Mouse (Mus musculus) urinary bladder, adult 2 months (tissue): ENCODE results near the gene Donson. TPM values are rescaled to one million over a fixed set of nuclear protein-coding genes. Genes with fewer than 3 reads are reported as not detected.

Experiments
- DNase-seq: peaks from one replicate; pipeline ENCODE4 v3.0.0; 2022; ENCODE audit warnings: low spot score
- polyA plus RNA-seq: library from polyadenylated mRNA; depleted of rRNA; stranded (reverse); fragments of >200 nt; gene quantifications from 2 replicates; pipeline ENCODE4 v1.2.3, GENCODE M21; 2012; rRNA removed

Gene Donson
- polyA plus RNA-seq, 1 experiment: 13.6 TPM

DNA sequence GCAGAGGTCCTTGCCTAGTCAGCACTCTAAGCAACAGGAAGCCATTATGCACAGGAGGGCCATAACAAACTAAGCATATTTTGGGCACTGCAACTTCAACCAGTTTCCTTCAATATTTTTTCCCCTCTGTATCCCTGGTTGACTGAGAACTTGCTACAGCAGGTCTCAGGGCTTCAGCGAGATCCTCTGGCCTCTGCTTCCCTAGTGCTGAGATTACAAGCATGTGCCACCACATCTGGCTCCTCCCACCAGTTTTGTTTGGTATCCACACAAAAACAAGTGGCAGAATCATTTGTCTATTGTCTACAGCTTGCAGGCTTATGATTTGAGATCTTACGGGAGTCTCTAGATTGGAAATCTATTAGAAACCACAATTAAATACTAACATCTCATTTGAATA, 43.7 kb downstream of the Donson start:
- DNase-seq: no peak

DNA sequence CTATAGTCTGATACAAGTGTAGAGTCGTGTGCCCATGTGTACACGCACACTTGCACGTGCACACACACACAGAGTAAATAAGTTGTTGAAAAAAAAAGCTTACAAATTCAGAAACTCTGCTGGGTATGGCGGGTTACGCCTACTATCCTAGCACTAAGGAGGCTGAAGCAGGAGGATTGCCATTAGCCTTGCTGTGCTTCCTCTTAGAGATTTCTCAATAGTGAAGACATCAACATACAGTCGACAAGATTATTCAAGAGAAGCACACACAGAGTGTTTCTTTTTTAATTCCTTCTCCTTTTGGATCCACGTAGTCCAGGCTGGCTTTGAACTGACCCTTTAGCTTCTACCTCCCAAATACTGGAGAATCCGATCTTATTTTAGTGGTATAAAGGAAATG, 48.4 kb downstream of the Donson start:
- no peak for DNase-seq

DNA sequence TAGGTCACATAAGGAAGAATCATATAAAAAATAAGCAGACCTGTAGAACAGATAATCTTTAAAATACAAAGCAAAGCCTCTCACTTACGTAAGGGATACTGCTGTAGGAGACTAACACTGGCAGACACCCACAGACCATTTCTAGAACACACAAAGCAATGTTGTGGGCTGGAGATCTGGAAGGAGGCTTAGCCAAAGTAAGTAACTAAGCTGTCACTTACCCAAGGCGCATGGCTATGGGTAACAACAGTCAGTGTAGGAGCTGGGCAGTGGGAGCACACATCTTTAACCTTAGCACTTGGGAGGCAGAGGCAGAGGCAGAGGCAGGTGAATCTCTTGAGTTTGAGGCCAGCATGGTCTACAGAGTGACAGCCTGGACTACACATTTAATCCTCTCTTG, 48.9 kb downstream of the Donson start:
- no peak for DNase-seq

DNA sequence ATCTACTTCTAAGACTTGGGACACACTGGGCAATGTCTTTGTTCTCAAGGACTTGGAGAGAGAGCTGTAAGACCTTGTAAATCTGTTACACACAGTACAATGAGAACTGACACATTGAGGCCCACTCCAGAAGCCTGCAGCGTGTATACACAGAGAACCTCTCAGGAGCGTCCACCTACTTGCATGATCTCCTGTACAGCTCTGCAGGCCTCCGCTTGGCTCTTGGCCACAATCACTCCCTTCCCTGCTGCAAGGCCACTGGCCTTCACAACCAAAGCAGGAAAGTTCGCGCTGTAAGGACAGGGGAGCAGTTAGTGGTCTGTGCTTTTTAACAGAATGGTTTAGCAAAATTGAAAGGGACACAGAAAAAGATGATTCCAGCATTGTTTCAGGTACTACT, 49.4 kb downstream of the Donson start:
- DNase-seq: no peak

DNA sequence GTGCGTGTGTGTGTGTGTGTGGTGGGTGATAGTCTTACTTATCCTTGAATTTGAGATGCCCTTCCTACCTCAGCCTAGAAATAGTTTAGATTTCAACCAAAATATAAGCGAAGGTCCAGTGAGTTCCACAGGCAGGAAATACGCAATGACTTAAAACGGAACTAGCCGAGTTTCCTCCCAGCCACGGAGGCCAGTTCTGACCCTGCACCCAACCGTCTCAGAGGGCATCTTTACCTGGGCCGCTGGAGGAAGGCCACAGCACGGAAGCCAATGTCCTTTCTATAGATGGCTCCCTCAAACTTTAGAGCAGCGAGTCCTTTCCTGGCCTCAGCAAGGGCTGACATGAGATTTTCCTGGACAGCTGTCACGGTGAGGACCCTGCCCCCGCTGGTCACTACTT, 54.9 kb downstream of the Donson start:
- no peak for DNase-seq

DNA sequence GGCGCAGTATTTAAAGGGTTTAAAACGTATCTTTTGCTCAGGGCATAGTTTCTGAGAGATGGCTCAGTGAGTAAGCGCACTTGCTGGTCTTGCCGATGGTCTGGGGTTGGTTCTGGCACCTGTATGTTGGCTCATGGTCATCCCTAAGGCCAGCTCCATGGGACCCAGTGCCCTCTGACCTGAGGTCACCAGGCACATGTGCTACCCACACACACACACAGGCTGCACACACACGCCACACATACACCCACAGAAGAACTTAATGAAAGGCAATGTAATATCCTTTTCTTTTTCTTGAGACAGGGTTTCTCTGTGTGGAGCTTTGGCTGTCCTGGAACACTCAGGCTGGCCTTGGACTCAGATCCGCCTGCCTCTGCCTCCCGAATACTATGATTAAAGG, 55.6 kb downstream of the Donson start:
- no peak for DNase-seq

DNA sequence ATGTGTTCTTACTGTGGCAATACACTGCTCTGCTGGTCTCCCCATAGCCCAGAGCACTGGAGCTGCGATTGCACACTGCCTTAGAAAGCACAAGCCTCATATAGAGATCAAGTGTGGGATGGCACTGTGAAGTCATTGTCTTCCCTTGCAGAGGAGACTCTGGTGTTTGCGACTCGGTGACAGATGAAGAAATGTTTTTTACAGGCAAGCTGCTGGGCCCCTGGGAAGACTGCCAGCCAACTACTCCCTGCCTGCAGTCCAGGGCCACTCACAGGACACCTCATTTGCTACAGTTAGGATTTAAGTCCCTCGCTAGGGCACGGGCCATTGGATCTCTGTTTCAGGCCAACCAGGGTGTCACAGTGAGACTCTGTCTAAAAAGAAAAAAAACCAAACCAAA, 56.1 kb downstream of the Donson start:
- no peak for DNase-seq

DNA sequence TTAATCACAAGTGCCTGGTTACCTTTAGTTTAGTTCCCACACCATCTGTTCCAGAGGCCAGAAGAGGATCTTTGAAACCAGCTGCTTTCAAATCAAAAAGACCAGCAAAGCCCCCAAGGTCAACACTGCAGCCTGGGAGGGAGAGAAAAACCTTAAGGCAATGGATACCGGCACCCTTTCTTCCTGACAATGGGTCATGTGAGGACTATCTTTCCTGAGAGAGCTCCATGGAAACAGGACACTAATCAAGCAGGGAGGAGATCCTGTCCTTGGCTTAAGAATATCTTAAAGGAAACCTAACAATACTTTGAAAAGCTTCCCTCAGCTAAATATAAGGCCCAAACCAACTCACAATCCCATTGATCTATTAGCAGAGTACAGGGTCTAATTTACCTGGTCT, 58.0 kb downstream of the Donson start:
- no peak for DNase-seq

DNA sequence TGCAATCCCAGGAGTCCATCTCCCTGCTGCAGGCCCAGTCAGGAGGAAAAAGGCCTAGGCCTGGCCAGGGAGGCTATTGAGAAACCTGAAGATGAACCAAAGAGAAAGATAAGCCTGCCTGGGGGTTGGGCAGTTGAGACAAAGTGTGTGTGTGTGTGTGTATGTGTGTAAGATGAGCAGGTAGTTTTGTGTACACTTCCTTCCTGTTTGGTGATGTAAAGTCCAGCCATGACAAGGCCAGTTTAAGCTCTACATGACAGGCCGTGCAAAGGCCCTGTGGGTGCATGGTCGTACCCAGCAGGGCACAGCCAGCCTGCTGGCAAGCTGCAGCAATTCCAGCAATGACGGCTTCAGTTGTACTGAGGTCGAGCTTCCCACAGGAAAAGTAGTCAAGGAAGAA, 58.8 kb downstream of the Donson start:
- DNase-seq: no peak

DNA sequence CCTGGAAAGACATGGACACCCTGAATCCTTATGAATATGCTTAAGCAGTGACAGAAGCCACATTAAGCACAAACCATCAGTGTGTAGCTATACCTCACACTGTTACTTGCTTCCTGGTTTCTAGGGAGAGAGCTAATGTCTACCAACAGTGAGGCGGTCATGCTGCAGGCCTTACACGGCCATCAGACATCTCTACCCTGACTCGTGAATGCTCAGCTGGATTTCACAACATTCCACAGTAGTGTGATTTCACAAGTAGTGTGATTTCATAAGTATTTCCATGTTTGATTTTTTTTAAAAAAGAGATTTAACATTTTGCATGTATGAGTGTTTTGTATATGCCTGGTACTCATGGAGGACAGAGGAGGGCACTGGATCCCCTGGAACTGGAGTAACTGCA, 59.9 kb downstream of the Donson start:
- DNase-seq: no peak

DNA sequence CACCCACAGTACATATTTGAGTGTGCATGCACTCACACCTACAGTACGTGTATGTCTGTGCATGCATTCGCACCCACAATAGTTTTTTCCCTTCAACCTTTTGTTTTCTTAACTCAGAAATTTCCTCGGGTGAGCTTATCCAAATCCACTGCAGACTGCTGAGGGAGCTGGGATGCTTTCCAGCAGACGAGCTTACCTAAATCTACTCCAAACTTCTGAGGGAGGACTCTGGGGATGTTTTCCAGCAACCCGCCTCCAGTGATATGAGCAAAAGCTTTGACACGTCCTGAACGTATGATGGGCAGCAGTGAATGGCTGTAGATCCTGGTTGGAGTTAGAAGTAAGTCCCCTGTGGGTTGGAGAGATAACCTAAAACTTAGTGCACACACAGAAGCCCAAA, 60.7 kb downstream of the Donson start:
- no peak for DNase-seq

Other genes with a start within 250 kb of the Donson start
- 30.8 and 33.2 TPM in 2 replicates for gene Ifnar1, start 203.5 kb downstream of the Donson start, polyA plus RNA-seq
- gene Ifngr2, start 141.7 kb downstream of the Donson start, polyA plus RNA-seq: 32.1 and 34.3 TPM in 2 replicates
- gene Tmem50b, start 91.0 kb downstream of the Donson start, polyA plus RNA-seq: 78.0 and 80.8 TPM in 2 replicates
- gene Dnajc28, start 69.7 kb downstream of the Donson start, polyA plus RNA-seq: 3.3 and 4.2 TPM in 2 replicates
- gene Gart, start 41.8 kb downstream of the Donson start, polyA plus RNA-seq: 35.4 and 40.2 TPM in 2 replicates
- 302 and 367 TPM in 2 replicates for gene Son, start 41.3 kb downstream of the Donson start, polyA plus RNA-seq
- 53.7 and 66.1 TPM in 2 replicates for gene Cryzl1, start 40.2 kb upstream of the Donson start, polyA plus RNA-seq
- 26.0 and 35.3 TPM in 2 replicates for gene Itsn1, start 40.5 kb upstream of the Donson start, polyA plus RNA-seq